Mouse (Mus musculus): Measurements from ENCODE around the gene Napa.

GRCm38 (mm10) chr7:16117100-16117499 lies 18.8 kb downstream of the Napa start:
- no peak for TF ChIP-seq EP300 (IDR thresholded peaks at IDR 0.05)
- TF ChIP-seq CTCF (IDR thresholded peaks at IDR 0.05), result no peak
